Mouse (Mus musculus) bone marrow macrophage, adult 2 months (primary cell): Measurements from ENCODE around the gene Plcd4. TPM values are rescaled to one million over a fixed set of nuclear protein-coding genes. Genes with fewer than 3 reads are reported as not detected.
"Not testable (repeated sequence)": the region's sequence is repeated elsewhere in the genome, so short reads cannot be mapped to it uniquely, and the experiment has no call there.

Source experiments
- H3K27ac ChIP-seq: 2 replicates; pipeline ENCODE4 v1.5.1; 2012; ENCODE audit warnings: low read depth, low read length; ENCODE audit not compliant: insufficient read depth
- H3K4me1 ChIP-seq: 2 replicates; pipeline ENCODE4 v1.6.1; 2012; ENCODE audit warnings: low read length; ENCODE audit not compliant: control insufficient read depth, insufficient read depth
- H3K4me3 ChIP-seq: 2 replicates; pipeline ENCODE4 v1.5.1; 2012; ENCODE audit warnings: mild to moderate bottlenecking, low read length, moderate library complexity; ENCODE audit not compliant: insufficient read depth
- CTCF ChIP-seq: IDR thresholded peaks from 2 replicates; pipeline ENCODE4 v1.5.1; 2012; ENCODE audit warnings: low read depth, mild to moderate bottlenecking, low read length, moderate library complexity
- POLR2A ChIP-seq: IDR thresholded peaks from 2 replicates; pipeline ENCODE4 v1.6.1; 2012; ENCODE audit warnings: mild to moderate bottlenecking, low read depth, low read length, borderline replicate concordance
- polyA plus RNA-seq: library from polyadenylated mRNA; stranded (reverse); fragments of >200 nt; gene quantifications from 2 replicates; pipeline ENCODE4 v1.2.4, GENCODE M21; 2012; ENCODE audit not compliant: missing spikeins, insufficient read depth, insufficient read length

Plcd4 gene
- polyA plus RNA-seq: not detected in 2 replicates

GRCm38 (mm10) chr1:74542451-74542961, at the start of gene Plcd4:
TSS of gene Plcd4 (plus strand) at chr1:74542888.
- H3K4me3 ChIP-seq: no peak within 1 kb of the TSS
- TF ChIP-seq CTCF (no peak), POLR2A (no peak)

GRCm38 (mm10) chr1:74501106-74501505, 41.6 kb upstream of the Plcd4 start:
- no peak overlapping the region for H3K4me3 ChIP-seq
- peaks cover 4% of the 10 kb centered on the region for H3K4me1 ChIP-seq
- TF ChIP-seq CTCF (no peak), POLR2A (no peak)
- H3K27ac ChIP-seq: no peak overlapping the region

More at GRCm38 (mm10) chr1:74542451-74542961, at the start of gene Plcd4:
- no peaks in the 10 kb centered on the region for H3K4me1 ChIP-seq
- no peak within 1 kb of the TSS for H3K27ac ChIP-seq

- no peak overlapping the region for H3K27ac ChIP-seq
- H3K4me1 ChIP-seq: peaks cover 18% of the 10 kb centered on the region
- TF ChIP-seq POLR2A: no peak
- TF ChIP-seq CTCF: no peak
- peak overlapping the region; percentile 98 for H3K4me3 ChIP-seq
Measured at GRCm38 (mm10) chr1:74505393-74505720, 37.3 kb upstream of the Plcd4 start.

- H3K4me1 ChIP-seq: peaks cover 18% of the 10 kb centered on the region
Measured at GRCm38 (mm10) chr1:74505721-74506464, 36.8 kb upstream of the Plcd4 start, which contains the start of gene Cnot9. TSS of gene Cnot9 (plus strand) at chr1:74506058.

GRCm38 (mm10) chr1:74506471-74506881, 36.2 kb upstream of the Plcd4 start:
- Histone ChIP-seq H3K27ac (peak overlapping the region; percentile 88), H3K4me3 (peak overlapping the region; percentile 81), H3K4me1 (peaks cover 18% of the 10 kb centered on the region)
- no peak for TF ChIP-seq POLR2A
- TF ChIP-seq CTCF: no peak

More at GRCm38 (mm10) chr1:74505721-74506464, 36.8 kb upstream of the Plcd4 start, which contains the start of gene Cnot9:
- H3K4me3 ChIP-seq: peak within 1 kb of the TSS; percentile 98
- TF ChIP-seq POLR2A: no peak
- TF ChIP-seq CTCF: no peak
- H3K27ac ChIP-seq: peak within 1 kb of the TSS; percentile 88

- TF ChIP-seq POLR2A: no peak
- Histone ChIP-seq H3K4me3 (peak overlapping the region; percentile 27; the same call in 1 of the 2 replicates), H3K27ac (no peak overlapping the region), H3K4me1 (peaks cover 18% of the 10 kb centered on the region)
Measured at GRCm38 (mm10) chr1:74507780-74508179, 34.9 kb upstream of the Plcd4 start.

- TF ChIP-seq CTCF (no peak), POLR2A (no peak)
- H3K27ac ChIP-seq: no peak overlapping the region
- no peak overlapping the region for H3K4me3 ChIP-seq
- peaks cover 14% of the 10 kb centered on the region for H3K4me1 ChIP-seq
Measured at GRCm38 (mm10) chr1:74511306-74511705, 31.4 kb upstream of the Plcd4 start.

GRCm38 (mm10) chr1:74512999-74513398, 29.7 kb upstream of the Plcd4 start:
- H3K27ac ChIP-seq, H3K4me3 ChIP-seq: not testable (repeated sequence)

GRCm38 (mm10) chr1:74519875-74520274, 22.8 kb upstream of the Plcd4 start:
- Histone ChIP-seq H3K4me3 (no peak overlapping the region), H3K27ac (no peak overlapping the region), H3K4me1 (0 out of 2 replicates have a peak, but pooled peaks cover 2% of the 10 kb centered on the region)
- no peak for TF ChIP-seq POLR2A
- TF ChIP-seq CTCF: no peak

More at GRCm38 (mm10) chr1:74512999-74513398, 29.7 kb upstream of the Plcd4 start:
- not testable (repeated sequence) for H3K4me1 ChIP-seq

GRCm38 (mm10) chr1:74524746-74525145, 17.9 kb upstream of the Plcd4 start:
- H3K4me3 ChIP-seq: no peak overlapping the region
- no peak overlapping the region for H3K27ac ChIP-seq
- TF ChIP-seq CTCF (no peak), POLR2A (no peak)
- 0 out of 2 replicates have a peak, but pooled peaks cover 2% of the 10 kb centered on the region for H3K4me1 ChIP-seq
